Mouse (Mus musculus): ENCODE measurements around the gene Zc3h18.

- TF ChIP-seq CTCF (IDR thresholded peaks at IDR 0.05; ENCODE audit: borderline replicate concordance, control insufficient read depth, extremely low read depth, insufficient read depth, low read length, poor library complexity) (no peak), POLR2A (IDR thresholded peaks at IDR 0.05; ENCODE audit: control insufficient read depth, extremely low read depth, insufficient read depth, low read length, poor library complexity) (no peak)
Observed at GRCm38 (mm10) chr8:122452154-122452553, 75.7 kb downstream of the Zc3h18 start.

Measured in thymus, adult 2 months (tissue).